Mouse (Mus musculus): Measurements from ENCODE around the gene Clip2.

GRCm38 (mm10) chr5:134488596-134488995, 63.6 kb downstream of the Clip2 start:
- TF ChIP-seq POLR2A (IDR thresholded peaks at IDR 0.05; ENCODE audit: insufficient read depth, low read length) (no peak), CTCF (IDR thresholded peaks at IDR 0.05; ENCODE audit: low read depth, low read length) (no peak)

Measured in ES-Bruce4 (cell line).